Mouse (Mus musculus) stomach, postnatal 0 days (tissue): ENCODE measurements at regions not wholly inside any gene's neighbourhood (a gene's known extent, or its start where the extent isn't known, plus 50 kb on each side); places are given as distances from the start of the nearest gene placed in this dataset.

Source experiments
- CTCF ChIP-seq: IDR thresholded peaks from 2 replicates; pipeline ENCODE4 v1.5.1; 2016; ENCODE audit warnings: antibody characterized with exemption, low read depth, mild to moderate bottlenecking, moderate library complexity
- EP300 ChIP-seq: optimal IDR thresholded peaks from 2 replicates; pipeline ENCODE3; 2016; ENCODE audit warnings: antibody characterized with exemption

DNA sequence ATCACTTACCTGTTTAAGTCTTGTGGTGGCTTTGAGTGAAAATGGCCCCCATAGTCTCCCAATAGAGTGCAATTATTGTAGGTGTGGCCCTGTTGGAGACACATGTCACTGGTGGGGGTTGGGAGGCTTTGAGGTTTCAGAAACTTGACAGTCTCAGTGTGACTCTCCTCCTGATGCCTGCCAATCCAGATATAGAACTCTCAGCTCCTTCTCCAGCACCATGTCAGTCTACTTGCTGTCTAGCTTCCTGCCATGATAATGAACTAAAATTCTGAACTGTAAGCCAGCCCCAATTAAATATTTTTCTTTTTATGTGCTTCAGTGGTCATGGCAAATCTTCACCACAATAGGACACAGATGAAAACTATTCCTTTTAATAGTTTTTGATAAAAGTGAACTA, 208.1 kb downstream of the Etv1 start:
- TF ChIP-seq CTCF, result no peak
- no peak for TF ChIP-seq EP300
